Mouse (Mus musculus) liver, embryonic 14.5 days (tissue): Measurements from ENCODE around the gene Napsa. TPM values are rescaled to one million over a fixed set of nuclear protein-coding genes. Genes with fewer than 3 reads are reported as not detected.

Experiments
- ATAC-seq: fragments of 200-750 bp; cut with Nextera tagmentation; 2 replicates; pipeline ENCODE4 v1.8.0; 2017; ENCODE audit warnings: moderate number of reproducible peaks, mild to moderate bottlenecking, moderate library complexity; ENCODE audit not compliant: insufficient read depth
- DNase-seq, 3 experiments: peaks; one replicate each; pipeline ENCODE4 v3.0.0-alpha.2; 2012 to 2013; ENCODE audit warnings: low read depth in 3 of 3, low spot score in 3 of 3
- H3K27ac ChIP-seq: fragments of 300-500 bp; sonication (generic); 2 replicates; pipeline ENCODE4 v1.5.1; 2014; ENCODE audit warnings: moderate library complexity, mild to moderate bottlenecking, control low read depth, inconsistent platforms
- H3K27me3 ChIP-seq: fragments of 300-500 bp; sonication (generic); 2 replicates; pipeline ENCODE4 v1.6.1; 2014; ENCODE audit warnings: mild to moderate bottlenecking, low read length, moderate library complexity; ENCODE audit not compliant: control insufficient read depth, insufficient read depth
- H3K36me3 ChIP-seq: fragments of 300-500 bp; sonication (generic); replicated peaks from 2 replicates; pipeline ENCODE4 v1.6.1; 2014; ENCODE audit warnings: low read depth; ENCODE audit not compliant: control insufficient read depth, insufficient read depth
- H3K4me1 ChIP-seq, 2 experiments: fragments of 200-500 bp in 1 of 2; fragments of 300-500 bp in 1 of 2; sonication (generic) in 1 of 2; replicated peaks; 2 replicates each; pipeline ENCODE4 v1.6.1; 2012 to 2014; ENCODE audit warnings: antibody characterized with exemption in 1 of 2, inconsistent platforms in 1 of 2, low read length in 1 of 2; ENCODE audit not compliant: control insufficient read depth in 2 of 2, insufficient read depth in 2 of 2
- H3K4me2 ChIP-seq: fragments of 300-500 bp; sonication (generic); 2 replicates; pipeline ENCODE4 v1.6.1; 2014; ENCODE audit warnings: low read depth, mild to moderate bottlenecking, control low read depth, moderate library complexity
- H3K4me3 ChIP-seq, 2 experiments: fragments of 200-500 bp in 1 of 2; fragments of 300-500 bp in 1 of 2; sonication (generic) in 1 of 2; 2 replicates each; pipeline ENCODE4 v1.5.1; 2012 to 2014; ENCODE audit warnings: low read depth in 2 of 2, low read length in 2 of 2, mild to moderate bottlenecking in 2 of 2, control low read depth in 1 of 2, inconsistent platforms in 1 of 2, moderate library complexity in 1 of 2; ENCODE audit not compliant: insufficient read depth in 1 of 2
- H3K9ac ChIP-seq: fragments of 300-500 bp; sonication (generic); replicated peaks from 2 replicates; pipeline ENCODE4 v1.6.1; 2014; ENCODE audit warnings: mild to moderate bottlenecking, control low read depth, moderate library complexity
- H3K9me3 ChIP-seq: fragments of 300-500 bp; sonication (generic); 2 replicates; pipeline ENCODE4 v1.6.1; 2016; ENCODE audit warnings: low read length, mixed read lengths; ENCODE audit not compliant: control insufficient read depth
- CTCF ChIP-seq: IDR thresholded peaks from 2 replicates; pipeline ENCODE4 v1.5.1; 2016; ENCODE audit warnings: antibody characterized with exemption, low read depth, control low read depth
- EP300 ChIP-seq: IDR thresholded peaks from 2 replicates; pipeline ENCODE4 v1.6.1; 2016; ENCODE audit warnings: antibody characterized with exemption, low read depth
- WGBS: fragments of 180-500 bp; shearing (Covaris S2); extraction: QIAGEN DNeasy Blood & Tissue Kit; methylation state at CpG from one replicate; pipeline ENCODE4 v1.1.7; 2014; ENCODE audit not compliant: insufficient replicate concordance; 5-methylcytosine and 5-hydroxymethylcytosine counted together
- polyA plus RNA-seq, 2 experiments: library from polyadenylated mRNA; depleted of rRNA in 1 of 2; stranded (reverse) in 1 of 2; unstranded in 1 of 2; fragments of >200 nt; fragmentation: Nextera tagmentation in 1 of 2; extraction: Ambion mirVana in 1 of 2; gene quantifications; 2 replicates each; pipeline versions ENCODE4 v1.2.1 to v1.2.3; 2012 to 2014

Gene Napsa
- 4.3 and 5.8 TPM in 2 replicates for polyA plus RNA-seq (2012; rRNA removed)
- polyA plus RNA-seq (2014; fragmentation: Nextera tagmentation; extraction: Ambion mirVana): 6.7 and 8.6 TPM in 2 replicates

- 18% methylated on average over 7 of the region's 7 CpGs for WGBS
- no peaks in the 10 kb centered on the region for H3K36me3 ChIP-seq
- no peak within 1 kb of the TSS for H3K9ac ChIP-seq
- no peaks in the 10 kb centered on the region for H3K9me3 ChIP-seq
- no peak for DNase-seq
- no peak within 1 kb of the TSS for H3K27ac ChIP-seq
- H3K4me3 ChIP-seq: no peak within 1 kb of the TSS
- H3K27me3 ChIP-seq: no peaks in the 10 kb centered on the region
- no peak for TF ChIP-seq CTCF
- no peak for TF ChIP-seq EP300
- H3K4me2 ChIP-seq: 0 out of 2 replicates have a peak within 1 kb of the TSS, but pooled peaks have one; percentile 3
- no peaks in the 10 kb centered on the region for H3K4me1 ChIP-seq
- no peak for ATAC-seq
These were observed at the start of gene Napsa for GRCm38 (mm10) chr7:44572213-44572701. TSS of gene Napsa (plus strand) at chr7:44572380.

GRCm38 (mm10) chr7:44523056-44523455, 49.1 kb upstream of the Napsa start:
- Histone ChIP-seq H3K4me3 (no peak overlapping the region), H3K4me2 (no peak overlapping the region), H3K36me3 (no peaks in the 10 kb centered on the region), H3K27ac (no peak overlapping the region), H3K9ac (no peak overlapping the region), H3K9me3 (no peaks in the 10 kb centered on the region), H3K4me1 (peaks cover 2% of the 10 kb centered on the region in 2 experiments; a peak in 2 of 4 replicates), H3K27me3 (peaks cover 29% of the 10 kb centered on the region)
- DNase-seq (no peak), ATAC-seq (no peak)
- whole genome bisulfite sequencing: 56% methylated on average over 2 of the region's 2 CpGs
- TF ChIP-seq EP300: no peak
- no peak for TF ChIP-seq CTCF

GRCm38 (mm10) chr7:44524502-44524901, 47.7 kb upstream of the Napsa start, which contains the start of gene Mybpc2:
TSS of gene Mybpc2 (minus strand) at chr7:44524656.
- DNase-seq: no peak
- H3K9ac ChIP-seq: no peak within 1 kb of the TSS
- H3K4me3 ChIP-seq: no peak within 1 kb of the TSS
- no peak within 1 kb of the TSS for H3K27ac ChIP-seq
- ATAC-seq: no peak
- WGBS: 29% methylated on average over 12 of the region's 12 CpGs
- H3K27me3 ChIP-seq: peaks cover 29% of the 10 kb centered on the region
- H3K36me3 ChIP-seq: no peaks in the 10 kb centered on the region
- H3K9me3 ChIP-seq: no peaks in the 10 kb centered on the region
- TF ChIP-seq EP300 (no peak), CTCF (no peak)
- H3K4me2 ChIP-seq: no peak within 1 kb of the TSS
- peaks cover 2 to 6% of the 10 kb centered on the region in 2 experiments; a peak in 2 of 4 replicates for H3K4me1 ChIP-seq

- WGBS: 20% methylated on average over 22 of the region's 22 CpGs
- H3K9me3 ChIP-seq: no peaks in the 10 kb centered on the region
- peaks cover 29% of the 10 kb centered on the region for H3K27me3 ChIP-seq
- H3K27ac ChIP-seq: no peak overlapping the region
- DNase-seq: no peak
- no peak overlapping the region for H3K4me3 ChIP-seq
- H3K4me2 ChIP-seq: no peak overlapping the region
- ATAC-seq: no peak
- peaks cover 2 to 6% of the 10 kb centered on the region in 2 experiments; a peak in 2 of 4 replicates for H3K4me1 ChIP-seq
- TF ChIP-seq EP300 (no peak), CTCF (no peak)
- no peak overlapping the region for H3K9ac ChIP-seq
- H3K36me3 ChIP-seq: no peaks in the 10 kb centered on the region
These were observed 46.9 kb upstream of the Napsa start for GRCm38 (mm10) chr7:44525126-44525832.

GRCm38 (mm10) chr7:44526414-44527154, 45.6 kb upstream of the Napsa start:
- Histone ChIP-seq H3K27ac (no peak overlapping the region), H3K4me1 (peaks cover 2 to 6% of the 10 kb centered on the region in 2 experiments; a peak in 2 of 4 replicates), H3K9me3 (no peaks in the 10 kb centered on the region), H3K9ac (no peak overlapping the region), H3K36me3 (no peaks in the 10 kb centered on the region), H3K27me3 (peaks cover 28% of the 10 kb centered on the region), H3K4me3 (no peak overlapping the region), H3K4me2 (no peak overlapping the region)
- DNase-seq (no peak), ATAC-seq (no peak)
- no peak for TF ChIP-seq CTCF
- TF ChIP-seq EP300: no peak
- WGBS: 67% methylated on average over 14 of the region's 14 CpGs
